Mouse (Mus musculus): ENCODE results near the gene Olfr1166. TPM values are rescaled to one million over a fixed set of nuclear protein-coding genes. Genes with fewer than 3 reads are reported as not detected.
"Not testable (repeated sequence)": the region's sequence is repeated elsewhere in the genome, so short reads cannot be mapped to it uniquely, and the experiment has no call there.

The Olfr1166 gene
- not detected in 2 replicates for polyA plus RNA-seq (2015; fragmentation: Nextera tagmentation; extraction: Ambion mirVana)

GRCm38 (mm10) chr2:88128172-88128571, at the start of gene Olfr1166:
Olfr1166 (minus strand) TSS chr2:88128272.
- no peak for ATAC-seq
- no peaks in the 10 kb centered on the region for H3K9me3 ChIP-seq (ENCODE audit: control insufficient read depth, low read length)
- no peaks in the 10 kb centered on the region for H3K4me1 ChIP-seq (ENCODE audit: control insufficient read depth, insufficient read depth, low read depth, low read length)
- no peaks in the 10 kb centered on the region for H3K27me3 ChIP-seq (replicated peaks; ENCODE audit: control insufficient read depth, insufficient read depth, low read length)
- H3K4me3 ChIP-seq (ENCODE audit: low read length), result no peak within 1 kb of the TSS
- no peak within 1 kb of the TSS for H3K27ac ChIP-seq (ENCODE audit: low read depth, low read length)
- no peak within 1 kb of the TSS for H3K9ac ChIP-seq (ENCODE audit: low read depth, low read length)
- H3K4me2 ChIP-seq (ENCODE audit: low read length), result no peak within 1 kb of the TSS
- H3K36me3 ChIP-seq (ENCODE audit: control insufficient read depth, insufficient read depth, low read length), result no peaks in the 10 kb centered on the region
- WGBS, result 85% methylated on average over 1 of the region's 1 CpGs

- H3K27me3 ChIP-seq (replicated peaks; ENCODE audit: control insufficient read depth, insufficient read depth, low read length); H3K4me2 ChIP-seq (ENCODE audit: low read length); ATAC-seq; H3K4me3 ChIP-seq (ENCODE audit: low read length); H3K4me1 ChIP-seq (ENCODE audit: control insufficient read depth, insufficient read depth, low read depth, low read length); H3K27ac ChIP-seq (ENCODE audit: low read depth, low read length); H3K36me3 ChIP-seq (ENCODE audit: control insufficient read depth, insufficient read depth, low read length); H3K9ac ChIP-seq (ENCODE audit: low read depth, low read length); H3K9me3 ChIP-seq (ENCODE audit: control insufficient read depth, low read length): not testable (repeated sequence)
- WGBS, result 85% methylated on average over 1 of the region's 1 CpGs
These were observed 27.0 kb upstream of the Olfr1166 start, which contains the start of gene Olfr1167 for GRCm38 (mm10) chr2:88155093-88155492. Olfr1167 (minus strand) TSS chr2:88155193.

- H3K27ac ChIP-seq (ENCODE audit: low read depth, low read length), result no peak within 1 kb of the TSS
- H3K4me2 ChIP-seq (ENCODE audit: low read length), result no peak within 1 kb of the TSS
- H3K4me1 ChIP-seq (ENCODE audit: control insufficient read depth, insufficient read depth, low read depth, low read length), result no peaks in the 10 kb centered on the region
- 70% methylated on average over 4 of the region's 4 CpGs for WGBS
- no peaks in the 10 kb centered on the region for H3K36me3 ChIP-seq (ENCODE audit: control insufficient read depth, insufficient read depth, low read length)
- ATAC-seq, result no peak
- no peak within 1 kb of the TSS for H3K4me3 ChIP-seq (ENCODE audit: low read length)
- no peaks in the 10 kb centered on the region for H3K27me3 ChIP-seq (replicated peaks; ENCODE audit: control insufficient read depth, insufficient read depth, low read length)
- no peaks in the 10 kb centered on the region for H3K9me3 ChIP-seq (ENCODE audit: control insufficient read depth, low read length)
- H3K9ac ChIP-seq (ENCODE audit: low read depth, low read length), result no peak within 1 kb of the TSS
These were observed 34.2 kb downstream of the Olfr1166 start, which contains the start of gene Olfr1164 for GRCm38 (mm10) chr2:88093866-88094265. Olfr1164 (minus strand) TSS chr2:88093966.

Other genes starting within 250 kb of the Olfr1166 start
- not detected in 2 replicates for gene Olfr1153, start 233.3 kb downstream of the Olfr1166 start, polyA plus RNA-seq (2015; fragmentation: Nextera tagmentation; extraction: Ambion mirVana)
- gene Olfr1154, start 223.1 kb downstream of the Olfr1166 start, polyA plus RNA-seq (2015; fragmentation: Nextera tagmentation; extraction: Ambion mirVana), result not detected in 2 replicates
- gene Olfr1155, start 183.1 kb downstream of the Olfr1166 start, polyA plus RNA-seq (2015; fragmentation: Nextera tagmentation; extraction: Ambion mirVana), result not detected in 2 replicates
- not detected in 2 replicates for gene Olfr1156, start 175.2 kb downstream of the Olfr1166 start, polyA plus RNA-seq (2015; fragmentation: Nextera tagmentation; extraction: Ambion mirVana)
- gene Olfr1157, start 160.0 kb downstream of the Olfr1166 start, polyA plus RNA-seq (2015; fragmentation: Nextera tagmentation; extraction: Ambion mirVana), result not detected in 2 replicates
- not detected in 2 replicates for gene Olfr74, start 153.6 kb downstream of the Olfr1166 start, polyA plus RNA-seq (2015; fragmentation: Nextera tagmentation; extraction: Ambion mirVana)
- gene Olfr1158, start 138.2 kb downstream of the Olfr1166 start, polyA plus RNA-seq (2015; fragmentation: Nextera tagmentation; extraction: Ambion mirVana), result not detected in 2 replicates
- gene Olfr1160, start 120.0 kb downstream of the Olfr1166 start, polyA plus RNA-seq (2015; fragmentation: Nextera tagmentation; extraction: Ambion mirVana), result not detected in 2 replicates
- gene Olfr1161, start 105.5 kb downstream of the Olfr1166 start, polyA plus RNA-seq (2015; fragmentation: Nextera tagmentation; extraction: Ambion mirVana), result not detected in 2 replicates
- not detected in 2 replicates for gene Olfr73, start 90.6 kb downstream of the Olfr1166 start, polyA plus RNA-seq (2015; fragmentation: Nextera tagmentation; extraction: Ambion mirVana)
- not detected in 2 replicates for gene Olfr1162, start 77.1 kb downstream of the Olfr1166 start, polyA plus RNA-seq (2015; fragmentation: Nextera tagmentation; extraction: Ambion mirVana)
- gene Olfr1163, start 56.4 kb downstream of the Olfr1166 start, polyA plus RNA-seq (2015; fragmentation: Nextera tagmentation; extraction: Ambion mirVana), result not detected in 2 replicates
- not detected in 2 replicates for gene Olfr1164, start 34.3 kb downstream of the Olfr1166 start, polyA plus RNA-seq (2015; fragmentation: Nextera tagmentation; extraction: Ambion mirVana)
- not detected in 2 replicates for gene Olfr1167, start 26.9 kb upstream of the Olfr1166 start, polyA plus RNA-seq (2015; fragmentation: Nextera tagmentation; extraction: Ambion mirVana)
- not detected in 2 replicates for gene Olfr1168, start 53.6 kb upstream of the Olfr1166 start, polyA plus RNA-seq (2015; fragmentation: Nextera tagmentation; extraction: Ambion mirVana)
- not detected in 2 replicates for gene Olfr1170, start 100.1 kb upstream of the Olfr1166 start, polyA plus RNA-seq (2015; fragmentation: Nextera tagmentation; extraction: Ambion mirVana)
- gene Olfr1173, start 151.6 kb upstream of the Olfr1166 start, polyA plus RNA-seq (2015; fragmentation: Nextera tagmentation; extraction: Ambion mirVana), result not detected in 2 replicates
- gene Olfr1174-ps, start 186.9 kb upstream of the Olfr1166 start, polyA plus RNA-seq (2015; fragmentation: Nextera tagmentation; extraction: Ambion mirVana), result not detected in 2 replicates
- gene Olfr1175-ps, start 198.9 kb upstream of the Olfr1166 start, polyA plus RNA-seq (2015; fragmentation: Nextera tagmentation; extraction: Ambion mirVana), result not detected in 2 replicates
- gene Olfr1176, start 208.4 kb upstream of the Olfr1166 start, polyA plus RNA-seq (2015; fragmentation: Nextera tagmentation; extraction: Ambion mirVana), result not detected in 2 replicates
- gene Olfr1177-ps, start 218.2 kb upstream of the Olfr1166 start, polyA plus RNA-seq (2015; fragmentation: Nextera tagmentation; extraction: Ambion mirVana), result not detected in 2 replicates